8 mouse cellular contexts compared by ENCODE assay signal in the genomic region with DNA sequence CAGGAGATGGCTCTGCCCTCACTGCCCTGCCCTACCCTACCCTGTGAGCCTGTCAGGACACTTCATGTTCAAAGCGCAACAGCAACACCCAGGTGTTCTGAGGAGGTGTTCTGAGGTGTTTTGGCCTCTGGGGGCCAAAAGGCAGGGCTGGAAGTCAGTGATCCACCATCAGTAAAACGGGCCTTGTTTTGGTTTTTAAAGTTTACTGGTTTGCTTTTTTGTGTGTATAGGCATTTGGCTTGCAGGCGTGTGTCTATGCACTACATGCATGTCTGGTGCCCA. TPM values are rescaled to one million over a fixed set of nuclear protein-coding genes. Genes with fewer than 3 reads are reported as not detected.
A peak's percentile ranks its signal among the peaks of the same experiment; 100 is the strongest.
DNase-seq lines count a peak whose midpoint lies in the region; ATAC-seq and TF ChIP-seq lines count a peak whose summit lies in the region.

No protein-coding gene starts in this region.

- H3K9ac ChIP-seq in hindbrain, embryonic 14.5 days, result no peak overlapping the region
- H3K9ac ChIP-seq in midbrain, embryonic 12.5 days (replicated peaks), result no peak overlapping the region

- 0 out of 2 replicates have a peak overlapping the region, but pooled peaks have one; percentile 37 for H3K4me2 ChIP-seq in hindbrain, embryonic 14.5 days (replicated peaks)
- peak overlapping the region; percentile 40 for H3K4me2 ChIP-seq in midbrain, embryonic 12.5 days (replicated peaks)

- TF ChIP-seq POLR2A in kidney, adult 2 months (IDR thresholded peaks at IDR 0.05; ENCODE audit: low read depth, low read length), result no peak

- DNase-seq in kidney, adult 2 months, result no peak
- DNase-seq in kidney, postnatal 10 days, result no peak
- peak; percentile 45 for DNase-seq in ZHBTc4 (ENCODE audit: low read depth, low spot score)
- no peak for DNase-seq in hindbrain, embryonic 14.5 days (ENCODE audit: low spot score)
- no peak for DNase-seq in left cerebral cortex, postnatal 14 days (ENCODE audit: low spot score in 2 of 2)
- DNase-seq in gastrocnemius, postnatal 14 days, result no peak
- no peak for DNase-seq in natural killer cell, adult 2 months (ENCODE audit: low spot score in 2 of 2)

- no peak for TF ChIP-seq CTCF in kidney, adult 2 months (conservative IDR thresholded peaks at IDR 0.05; ENCODE audit: insufficient read depth, insufficient read length, low read depth, low read length)

- H3K27ac ChIP-seq in kidney, adult 2 months (ENCODE audit: insufficient read depth, low read depth, low read length), result no peak overlapping the region
- no peak overlapping the region for H3K27ac ChIP-seq in hindbrain, embryonic 14.5 days
- H3K27ac ChIP-seq in midbrain, embryonic 12.5 days (replicated peaks), result no peak overlapping the region

- peak overlapping the region; percentile 32; the same call in 1 of the 2 replicates for H3K4me3 ChIP-seq in kidney, adult 2 months (ENCODE audit: insufficient read depth, low read depth, low read length)
- no peak overlapping the region for H3K4me3 ChIP-seq in hindbrain, embryonic 14.5 days (replicated peaks; ENCODE audit: low read length)
- H3K4me3 ChIP-seq in midbrain, embryonic 12.5 days, result no peak overlapping the region

- no peaks in the 10 kb centered on the region for H3K27me3 ChIP-seq in kidney, adult 2 months (replicated peaks; ENCODE audit: control insufficient read depth, insufficient read depth, low read length)
- H3K27me3 ChIP-seq in hindbrain, embryonic 14.5 days (ENCODE audit: control insufficient read depth, insufficient read depth, low read length), result no peaks in the 10 kb centered on the region
- H3K27me3 ChIP-seq in midbrain, embryonic 12.5 days, result no peaks in the 10 kb centered on the region

- intact Hi-C loops in left cerebral cortex, postnatal 14 days (cut with DNase I), result loop anchor here (5.0 kb wide), 1 partner anchor 864 kb away; no protein-coding TSS in a partner anchor
- intact Hi-C loops in gastrocnemius, postnatal 14 days (cut with DNase I; ENCODE audit: low total_unique reads), result no loop called here

- no peak for ATAC-seq in hindbrain, embryonic 14.5 days (ENCODE audit: low FRiP score)
- no peak for ATAC-seq in midbrain, embryonic 12.5 days (ENCODE audit: low FRiP score, low read depth)

- no peaks in the 10 kb centered on the region for H3K36me3 ChIP-seq in kidney, adult 2 months (ENCODE audit: control insufficient read depth, insufficient read depth, low read length)
- no peaks in the 10 kb centered on the region for H3K36me3 ChIP-seq in hindbrain, embryonic 14.5 days (replicated peaks; ENCODE audit: control insufficient read depth, insufficient read depth)
- H3K36me3 ChIP-seq in midbrain, embryonic 12.5 days, result no peaks in the 10 kb centered on the region

- no peaks in the 10 kb centered on the region for H3K9me3 ChIP-seq in hindbrain, embryonic 14.5 days (ENCODE audit: control insufficient read depth, low read length)
- 0 out of 2 replicates have a peak, but pooled peaks cover 6% of the 10 kb centered on the region for H3K9me3 ChIP-seq in midbrain, embryonic 12.5 days

- 86% methylated on average over 3 of the region's 3 CpGs for WGBS in kidney, adult 2 months
- 91% methylated on average over 3 of the region's 3 CpGs for WGBS in hindbrain, embryonic 14.5 days
- WGBS in midbrain, embryonic 12.5 days, result 82% methylated on average over 3 of the region's 3 CpGs

- peaks cover 9% of the 10 kb centered on the region; the same call in 1 of the 2 replicates for H3K4me1 ChIP-seq in kidney, adult 2 months (ENCODE audit: control insufficient read depth, insufficient read depth, low read length)
- no peaks in the 10 kb centered on the region for H3K4me1 ChIP-seq in hindbrain, embryonic 14.5 days (replicated peaks; ENCODE audit: control insufficient read depth, insufficient read depth, low read length)
- peaks cover 6% of the 10 kb centered on the region; the same call in 1 of the 2 replicates for H3K4me1 ChIP-seq in midbrain, embryonic 12.5 days

RNA-seq across cellular contexts. Expression of gene Mgarp, which starts 17.9 kb away (rescaled TPM):
- 0.80 TPM in 1 of 2 replicates, not detected in the other for polyA plus RNA-seq in kidney, adult 2 months (2012; rRNA removed)
- 0.16 and 1.3 TPM in 2 replicates for polyA plus RNA-seq in hindbrain, embryonic 14.5 days (2014; fragmentation: Nextera tagmentation; extraction: Ambion mirVana)
- 11.7 and 19.2 TPM in 2 replicates for polyA plus RNA-seq in midbrain, embryonic 12.5 days (2016; fragmentation: Nextera tagmentation; extraction: Ambion mirVana)
- not detected for total RNA-seq in left cerebral cortex, postnatal 14 days (2021)
- total RNA-seq in gastrocnemius, postnatal 14 days (2021), result under 1 TPM; 0.24 to 0.29 TPM

RNA-seq across cellular contexts. Expression of gene Ndufc1, which starts 30.2 kb away (rescaled TPM):
- 368 and 461 TPM in 2 replicates for polyA plus RNA-seq in kidney, adult 2 months (2012; rRNA removed)
- 769 and 914 TPM in 2 replicates for polyA plus RNA-seq in hindbrain, embryonic 14.5 days (2014; fragmentation: Nextera tagmentation; extraction: Ambion mirVana)
- polyA plus RNA-seq in midbrain, embryonic 12.5 days (2016; fragmentation: Nextera tagmentation; extraction: Ambion mirVana), result 707 and 785 TPM in 2 replicates
- total RNA-seq in left cerebral cortex, postnatal 14 days (2021), result 100 to 1,000 TPM; 343 to 354 TPM
- 1,000 to 10,000 TPM; 1,012 to 1,143 TPM for total RNA-seq in gastrocnemius, postnatal 14 days (2021)

RNA-seq across cellular contexts. Expression of gene Naa15, which starts 36.3 kb away (rescaled TPM):
- polyA plus RNA-seq in kidney, adult 2 months (2012; rRNA removed), result 2.3 and 3.5 TPM in 2 replicates
- polyA plus RNA-seq in hindbrain, embryonic 14.5 days (2014; fragmentation: Nextera tagmentation; extraction: Ambion mirVana), result 35.7 and 38.8 TPM in 2 replicates
- 70.7 and 75.8 TPM in 2 replicates for polyA plus RNA-seq in midbrain, embryonic 12.5 days (2016; fragmentation: Nextera tagmentation; extraction: Ambion mirVana)
- total RNA-seq in left cerebral cortex, postnatal 14 days (2021), result 10 to 100 TPM; 39.8 to 46.5 TPM
- 10 to 100 TPM; 37.9 to 55.4 TPM for total RNA-seq in gastrocnemius, postnatal 14 days (2021)

RNA-seq across cellular contexts. Expression of gene Elf2, which starts 38.1 kb away (rescaled TPM):
- polyA plus RNA-seq in kidney, adult 2 months (2012; rRNA removed), result 23.5 and 28.1 TPM in 2 replicates
- 29.0 and 35.0 TPM in 2 replicates for polyA plus RNA-seq in hindbrain, embryonic 14.5 days (2014; fragmentation: Nextera tagmentation; extraction: Ambion mirVana)
- polyA plus RNA-seq in midbrain, embryonic 12.5 days (2016; fragmentation: Nextera tagmentation; extraction: Ambion mirVana), result 38.3 and 50.1 TPM in 2 replicates
- total RNA-seq in left cerebral cortex, postnatal 14 days (2021), result 10 to 100 TPM; 25.5 to 26.1 TPM
- total RNA-seq in gastrocnemius, postnatal 14 days (2021), result 10 to 100 TPM; 43.5 to 43.6 TPM
